Mouse (Mus musculus) spleen, postnatal 36 days (tissue): ENCODE results near the gene Jph3.

Experiments
- DNase-seq, 2 experiments: peaks; one replicate each; pipeline ENCODE4 v3.0.0; 2022; ENCODE audit warnings: low spot score in 2 of 2, mixed read lengths in 1 of 2

The Jph3 gene

GRCm38 (mm10) chr8:121729754-121730153 lies 331 bp downstream of the Jph3 start:
- DNase-seq, result no peak

- no peak for DNase-seq
Measured at GRCm38 (mm10) chr8:121730170-121730569, 747 bp downstream of the Jph3 start.

GRCm38 (mm10) chr8:121730646-121731045 lies 1.2 kb downstream of the Jph3 start:
- no peak for DNase-seq

GRCm38 (mm10) chr8:121731060-121731459 lies 1.6 kb downstream of the Jph3 start:
- DNase-seq, result no peak

GRCm38 (mm10) chr8:121731471-121732333 lies 2.3 kb downstream of the Jph3 start:
- no peak for DNase-seq

- DNase-seq, result no peak
Measured at GRCm38 (mm10) chr8:121732334-121732665, 2.9 kb downstream of the Jph3 start.

GRCm38 (mm10) chr8:121734262-121734661 lies 4.8 kb downstream of the Jph3 start:
- DNase-seq, result no peak

- no peak for DNase-seq
Measured at GRCm38 (mm10) chr8:121736236-121736635, 6.8 kb downstream of the Jph3 start.

GRCm38 (mm10) chr8:121740721-121741120 lies 11.3 kb downstream of the Jph3 start:
- DNase-seq, result no peak

- no peak for DNase-seq
Measured at GRCm38 (mm10) chr8:121749501-121749900, 20.1 kb downstream of the Jph3 start.

GRCm38 (mm10) chr8:121750512-121750911 lies 21.1 kb downstream of the Jph3 start:
- no peak for DNase-seq

- peak; percentile 9 to 38 for DNase-seq
Measured at GRCm38 (mm10) chr8:121751407-121751806, 22.0 kb downstream of the Jph3 start.

GRCm38 (mm10) chr8:121758470-121758869 lies 29.0 kb downstream of the Jph3 start:
- no peak for DNase-seq

- no peak for DNase-seq
Measured at GRCm38 (mm10) chr8:121760484-121760883, 31.1 kb downstream of the Jph3 start.

- DNase-seq, result no peak
Measured at GRCm38 (mm10) chr8:121761480-121761879, 32.1 kb downstream of the Jph3 start.

- no peak for DNase-seq
Measured at GRCm38 (mm10) chr8:121762999-121763699, 33.7 kb downstream of the Jph3 start.

GRCm38 (mm10) chr8:121763700-121764013 lies 34.2 kb downstream of the Jph3 start:
- no peak for DNase-seq

- DNase-seq, result no peak
Measured at GRCm38 (mm10) chr8:121765594-121766138, 36.2 kb downstream of the Jph3 start.

GRCm38 (mm10) chr8:121769095-121769494 lies 39.7 kb downstream of the Jph3 start:
- no peak for DNase-seq

- DNase-seq, result no peak
Measured at GRCm38 (mm10) chr8:121769621-121770020, 40.2 kb downstream of the Jph3 start.

GRCm38 (mm10) chr8:121770845-121771752 lies 41.7 kb downstream of the Jph3 start:
- no peak for DNase-seq

- no peak for DNase-seq
Measured at GRCm38 (mm10) chr8:121773876-121774275, 44.5 kb downstream of the Jph3 start.
